Mouse (Mus musculus) cerebellum, adult 11 months (tissue): ENCODE measurements around the gene H2-T22.
"Not testable (repeated sequence)": the region's sequence is repeated elsewhere in the genome, so short reads cannot be mapped to it uniquely, and the experiment has no call there.

ENCODE experiments used
- DNase-seq: peaks from one replicate; pipeline ENCODE4 v3.0.0; 2022

H2-T22 gene

DNA sequence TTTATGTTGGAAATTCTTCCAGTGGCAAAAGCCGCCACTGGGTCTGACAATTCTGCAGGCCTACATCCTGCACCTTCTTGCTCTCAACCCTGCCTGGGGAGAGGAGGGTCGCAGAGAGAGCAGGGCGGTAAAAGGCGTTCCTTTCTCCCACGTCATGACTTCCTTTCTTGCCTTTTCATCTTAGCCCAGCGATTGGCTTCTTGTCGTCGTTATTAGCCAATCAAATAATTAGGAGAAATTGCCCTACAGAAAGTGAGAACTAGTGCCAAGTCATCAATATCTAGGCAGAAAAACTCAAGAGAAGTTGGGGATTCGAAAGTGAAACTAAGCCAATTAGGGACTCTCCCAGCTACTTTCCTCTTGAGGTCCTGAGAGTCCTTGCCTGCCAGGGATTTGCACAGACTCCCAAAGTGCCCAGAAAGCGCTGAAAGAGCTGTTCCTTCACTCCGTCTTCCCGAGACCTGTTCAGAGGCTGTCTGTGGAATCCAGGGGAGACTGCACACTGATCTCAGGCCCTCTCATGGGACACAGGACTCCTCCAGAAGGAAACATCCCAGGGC lies at the start of gene H2-T22, which contains the start of gene Gm6034:
H2-T22 (minus strand) TSS at position 138 of the 560 bp plus-strand sequence.
Gm6034 (plus strand) TSS at position 352 of the 560 bp plus-strand sequence.
- DNase-seq = peak; percentile 52

DNA sequence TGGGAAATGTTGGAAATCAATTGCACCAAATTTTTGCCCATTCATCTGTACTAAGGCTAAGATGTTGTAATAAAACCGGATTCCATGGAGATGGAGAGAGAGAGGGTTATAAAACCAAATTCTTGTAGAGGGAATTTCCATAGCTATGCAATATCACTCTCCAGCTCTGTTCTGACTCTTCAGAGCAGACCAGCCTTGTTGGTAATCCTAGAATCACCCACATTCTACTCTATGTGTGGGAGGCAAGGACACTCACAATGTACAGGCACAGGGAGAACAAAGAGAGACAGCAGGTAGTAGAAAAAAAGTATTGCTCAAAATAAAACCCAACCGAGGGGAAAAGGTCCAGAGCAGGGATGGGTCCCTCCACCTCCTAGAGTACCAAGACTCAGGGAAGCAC lies 49.4 kb upstream of the H2-T22 start:
- DNase-seq = not testable (repeated sequence)

DNA sequence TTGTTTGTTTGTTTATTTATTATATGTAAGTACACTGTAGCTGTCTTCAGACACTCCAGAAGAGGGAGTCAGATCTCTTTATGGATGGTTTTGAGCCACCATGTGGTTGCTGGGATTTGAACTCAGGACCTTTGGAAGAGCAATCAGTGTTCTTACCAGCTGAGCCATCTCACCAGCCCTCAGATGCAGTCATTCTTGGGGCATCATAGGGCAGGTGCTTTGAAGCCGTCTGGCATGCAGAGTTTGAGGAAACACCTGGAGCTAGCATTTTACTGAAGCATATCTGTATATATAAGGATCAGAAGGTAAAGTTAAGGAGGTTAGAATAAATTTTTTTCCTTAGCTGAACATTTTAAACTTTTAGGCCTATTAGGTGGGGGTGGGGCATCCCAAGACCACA lies 43.4 kb upstream of the H2-T22 start:
- not testable (repeated sequence) for DNase-seq

DNA sequence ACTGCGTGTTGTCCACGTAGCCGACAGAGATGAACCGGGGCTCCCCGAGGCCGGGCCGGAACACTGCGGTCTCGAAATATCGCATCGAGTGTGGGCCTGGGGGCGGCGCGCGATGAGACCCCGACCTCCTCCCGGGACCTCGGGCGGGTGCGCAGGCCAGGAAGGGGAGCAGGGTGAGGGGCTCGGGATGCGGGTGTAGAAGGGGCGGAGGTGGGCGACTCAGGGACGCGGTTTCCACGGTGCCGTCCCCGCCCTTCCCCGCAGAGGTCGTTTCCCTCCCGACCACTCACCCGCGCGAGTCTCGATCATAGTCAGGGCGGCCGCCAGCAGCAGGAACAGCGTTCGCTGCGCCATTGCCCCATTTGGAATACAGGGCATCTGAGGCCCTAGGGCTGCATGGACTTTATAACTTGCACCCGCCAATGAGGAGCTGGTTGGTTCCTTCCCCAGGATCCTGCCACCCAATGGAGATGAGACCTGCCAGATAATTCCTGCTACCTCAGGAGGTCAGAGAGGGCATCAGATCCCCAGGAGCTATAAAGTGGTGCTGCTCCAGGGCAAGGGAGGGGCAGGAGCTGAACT lies 41.4 kb upstream of the H2-T22 start:
- DNase-seq = no peak

DNA sequence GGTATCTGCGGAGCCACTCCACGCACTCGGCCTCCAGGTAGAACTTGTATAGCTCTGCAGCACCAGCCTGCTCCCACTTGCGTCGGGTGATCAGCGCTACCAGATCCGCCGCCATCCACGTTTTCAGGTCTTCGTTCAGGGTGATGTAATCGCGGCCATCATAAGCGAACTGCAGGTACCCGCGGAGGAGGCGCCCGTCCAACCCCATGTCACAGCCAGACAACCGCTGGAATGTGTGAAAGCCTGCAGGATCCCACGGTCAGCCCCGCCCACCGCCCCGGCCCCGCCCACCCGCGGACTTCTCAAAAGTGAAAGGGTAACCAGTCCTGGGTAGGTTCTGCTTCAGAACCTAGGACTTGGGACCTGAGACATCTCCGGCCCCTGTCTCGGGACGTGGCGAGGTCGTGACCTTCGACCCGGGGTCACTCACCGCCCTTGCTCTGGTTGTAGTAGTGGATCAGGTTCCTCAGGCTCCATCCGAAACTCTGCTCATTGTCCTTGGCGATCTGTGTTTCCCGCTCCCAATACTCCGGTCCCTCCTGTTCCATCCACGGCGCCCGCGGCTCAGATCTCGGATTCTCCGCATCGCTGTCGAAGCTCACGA lies 40.8 kb upstream of the H2-T22 start:
- no peak for DNase-seq

DNA sequence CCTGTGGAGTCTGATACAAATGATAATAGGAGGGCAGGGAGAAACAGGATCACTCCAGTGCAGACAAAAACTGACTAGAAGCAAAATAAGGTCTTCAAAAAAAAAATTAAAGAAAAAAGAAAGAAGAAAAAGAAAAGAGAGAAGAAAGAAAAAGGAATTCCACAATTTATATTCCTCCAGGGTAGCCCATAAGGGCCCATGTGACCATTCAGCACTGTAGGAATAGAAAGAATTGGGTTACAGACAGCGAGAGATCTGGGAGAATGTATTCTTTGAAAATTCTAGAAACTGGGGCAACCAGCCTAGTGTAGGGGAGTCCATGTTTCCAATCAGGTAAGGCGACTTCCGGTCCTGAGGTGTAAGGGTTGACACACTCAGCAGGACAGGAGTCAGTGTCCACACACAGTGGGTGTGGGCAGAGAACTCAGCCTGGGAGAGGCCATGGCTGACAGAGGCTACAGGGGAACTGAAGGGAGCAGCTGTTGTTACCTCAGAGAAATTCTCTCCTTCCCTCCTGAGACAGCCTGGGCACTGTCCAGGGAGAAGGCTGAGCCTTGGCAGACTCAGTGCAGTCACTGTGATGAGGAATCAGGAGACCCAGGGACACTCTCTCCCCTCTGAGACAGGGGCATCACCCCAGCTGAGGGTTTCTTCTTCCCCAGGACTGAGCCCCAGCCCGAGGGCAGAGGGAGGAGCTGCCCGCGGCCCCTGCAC lies 40.1 kb upstream of the H2-T22 start:
- not testable (repeated sequence) for DNase-seq

DNA sequence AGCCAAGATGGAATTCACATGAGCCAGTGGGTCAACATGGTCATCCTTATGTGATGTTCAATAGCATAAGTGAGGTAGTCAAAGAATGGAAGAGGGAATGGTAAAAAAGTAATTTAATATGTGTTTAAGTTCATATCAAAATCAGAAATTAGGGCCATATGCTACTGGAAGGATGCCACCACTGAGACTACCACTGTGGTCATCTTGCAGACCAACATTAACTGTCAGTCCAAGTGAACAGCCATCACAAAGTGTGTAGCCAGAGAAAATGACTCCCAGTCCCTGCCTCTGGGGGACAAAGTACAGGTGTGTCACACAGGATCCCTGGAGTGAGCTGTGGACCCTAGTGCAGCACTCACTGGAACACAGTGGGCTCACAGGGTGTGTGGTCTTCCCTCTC lies 39.4 kb upstream of the H2-T22 start:
- DNase-seq = not testable (repeated sequence)

DNA sequence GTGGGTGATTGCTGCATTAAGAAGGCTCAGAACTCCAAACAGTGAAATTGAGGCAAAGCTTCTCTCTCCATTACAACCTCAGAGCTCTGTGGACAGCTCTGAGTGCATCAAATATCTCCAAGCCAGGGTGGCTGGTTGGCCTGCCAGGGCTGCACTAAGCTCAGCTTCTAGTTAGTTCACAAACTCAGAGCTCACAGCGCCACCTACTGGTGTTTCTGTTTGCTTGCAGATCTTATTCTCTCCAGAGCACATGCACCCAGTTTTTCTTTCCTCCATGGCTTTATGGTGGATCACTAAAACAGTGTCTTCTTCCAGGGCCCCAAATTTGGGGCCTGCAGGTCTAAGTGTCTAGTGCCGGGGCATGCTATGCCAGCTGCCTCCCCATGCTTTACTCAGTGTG lies 18.3 kb upstream of the H2-T22 start:
- DNase-seq = peak; percentile 55

DNA sequence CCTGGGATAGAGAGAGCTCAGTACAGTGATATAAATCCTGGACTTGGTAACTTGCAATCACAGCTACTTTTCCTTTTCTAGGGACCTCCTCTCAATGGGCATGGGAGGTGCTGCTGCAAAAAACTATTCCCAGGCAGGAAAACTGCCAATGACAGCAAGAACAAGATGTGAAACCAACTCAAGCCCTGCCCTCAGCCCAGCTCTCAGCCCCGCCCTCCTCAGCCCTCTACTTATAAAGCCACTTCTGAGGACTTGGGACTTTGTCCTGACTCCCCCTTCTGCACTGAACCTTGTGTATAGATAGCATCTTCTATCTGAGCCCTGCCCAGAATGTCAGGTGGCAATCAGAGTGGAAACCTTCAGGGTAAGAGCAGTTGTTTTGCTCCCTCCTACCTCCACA lies 15.8 kb upstream of the H2-T22 start, which contains the start of gene Gm11127:
Gm11127 (minus strand) TSS at position 10 of the 400 bp plus-strand sequence.
- not testable (repeated sequence) for DNase-seq

DNA sequence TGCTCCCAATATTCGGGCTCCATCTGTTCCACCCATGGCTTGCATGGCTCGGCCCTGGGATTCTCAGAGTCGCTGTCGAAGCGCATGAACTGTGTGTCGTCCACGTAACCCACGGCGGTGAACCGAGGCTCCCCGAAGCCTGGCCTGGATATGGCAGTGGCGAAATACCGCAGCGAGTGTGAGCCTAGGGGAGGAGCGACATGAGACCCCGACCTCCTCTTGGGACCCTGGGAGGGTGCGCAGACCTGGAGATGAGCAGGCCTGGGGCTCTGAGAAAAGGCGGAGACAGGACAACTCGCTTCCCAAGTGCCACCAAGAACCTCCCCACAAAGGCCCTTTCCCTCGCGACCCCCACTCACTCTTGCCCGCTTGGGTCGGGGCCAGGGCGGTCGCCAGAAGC lies 15.4 kb upstream of the H2-T22 start:
- DNase-seq = not testable (repeated sequence)

DNA sequence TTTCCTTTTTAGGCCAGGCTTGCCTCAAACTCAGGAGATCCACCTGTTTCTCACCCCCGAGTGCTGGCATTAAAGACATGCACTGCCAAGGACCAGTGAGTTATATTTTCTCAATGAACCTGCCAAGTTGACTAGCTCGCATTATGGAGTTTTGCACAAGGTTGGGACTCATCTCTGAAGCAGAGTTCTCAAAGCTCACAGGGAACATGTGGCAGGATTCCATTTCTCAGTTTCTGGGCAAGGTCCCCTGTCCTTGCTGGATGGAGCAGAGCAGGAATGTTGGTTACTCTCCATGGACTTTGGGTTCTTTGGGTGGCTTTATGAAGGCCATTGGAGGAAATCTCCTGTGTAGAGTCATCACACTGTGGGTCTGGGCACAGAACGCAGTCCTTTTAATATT lies 739 bp upstream of the H2-T22 start:
- no peak for DNase-seq

DNA sequence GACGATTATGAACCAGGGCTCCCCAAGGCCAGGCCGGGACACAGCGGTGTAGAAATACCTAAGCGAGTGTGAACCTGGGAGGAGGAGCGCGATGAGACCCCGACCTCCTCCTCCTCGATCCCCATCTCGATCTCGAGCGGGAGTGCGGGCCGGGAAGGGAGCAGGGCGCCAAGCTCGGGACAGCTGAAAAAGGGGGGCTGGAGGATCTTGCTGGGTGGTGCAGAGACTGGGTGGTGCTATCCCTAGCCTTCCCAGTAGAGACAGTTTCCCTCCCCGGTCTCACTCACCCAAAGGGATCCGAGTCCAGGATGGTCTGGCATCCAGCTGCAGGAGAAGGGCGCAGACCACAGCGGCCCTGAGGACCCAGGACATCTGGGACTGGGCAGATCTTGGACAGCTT lies 492 bp downstream of the H2-T22 start:
- not testable (repeated sequence) for DNase-seq

DNA sequence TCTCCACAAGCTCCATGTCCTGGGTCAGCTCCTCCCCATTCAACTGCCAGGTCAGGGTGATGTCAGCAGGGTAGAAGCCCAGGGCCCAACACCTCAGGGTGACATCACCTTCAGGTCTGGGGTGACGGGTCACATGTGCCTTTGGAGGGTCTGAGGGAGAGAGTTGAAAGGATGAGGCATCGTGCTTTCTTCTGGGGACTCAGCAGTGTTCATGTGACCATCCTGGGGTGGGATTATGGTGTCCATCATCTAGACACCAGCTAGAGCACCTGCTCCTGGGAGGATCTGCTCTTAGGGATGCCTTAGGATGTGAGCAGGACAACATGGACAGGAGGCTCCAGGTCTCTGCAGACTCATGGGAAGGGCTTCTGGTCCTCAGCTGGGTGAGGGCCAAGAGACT lies 1.9 kb downstream of the H2-T22 start:
- DNase-seq = not testable (repeated sequence)

DNA sequence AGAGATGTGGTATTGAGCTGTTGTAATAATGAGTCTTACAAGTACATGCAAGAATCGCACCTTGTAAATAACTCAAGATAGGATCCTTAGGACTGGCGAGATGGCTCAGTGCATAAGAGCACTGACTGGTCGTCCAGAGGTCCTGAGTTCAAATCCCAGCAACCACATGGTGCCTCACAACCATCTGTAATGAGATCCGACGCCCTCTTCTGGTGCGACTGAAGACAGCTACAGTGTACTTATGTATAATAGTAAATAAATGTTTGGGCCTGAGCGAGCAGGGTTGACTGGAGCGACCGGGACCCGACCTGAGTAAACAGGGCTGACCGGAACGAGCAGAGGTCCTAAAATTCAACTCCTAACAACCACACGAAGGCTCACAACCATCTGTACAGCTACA lies 6.4 kb downstream of the H2-T22 start:
- DNase-seq = not testable (repeated sequence)

DNA sequence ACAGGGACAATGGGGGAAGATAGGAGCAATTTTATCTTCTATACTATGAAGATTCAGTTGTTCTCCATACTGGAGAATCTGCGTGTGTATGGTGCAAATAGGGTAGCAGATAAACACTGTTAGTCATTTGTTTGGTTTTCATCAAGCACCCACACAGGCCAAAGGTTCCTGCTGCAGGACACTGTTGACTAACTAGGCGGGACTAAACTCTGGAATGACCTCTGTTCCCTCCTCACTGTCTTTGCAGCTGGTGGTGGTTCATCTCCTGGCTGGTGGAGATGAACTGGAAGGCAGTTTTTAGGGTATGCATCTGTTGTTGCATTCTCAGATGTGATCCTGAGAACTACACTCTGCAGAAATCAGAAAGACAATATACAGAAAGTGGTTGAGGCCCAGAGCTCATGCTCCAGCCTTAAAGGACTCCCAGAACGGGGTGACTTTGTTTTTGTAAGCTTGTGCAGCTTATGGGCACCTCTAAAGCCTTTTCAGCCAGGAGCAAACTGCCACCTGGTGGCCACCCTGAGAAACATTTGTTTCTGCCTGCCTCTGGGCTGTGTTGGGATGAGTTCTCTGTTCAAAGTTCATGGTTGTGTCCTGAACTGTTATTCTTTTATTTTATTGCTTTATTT lies 7.4 kb downstream of the H2-T22 start:
- DNase-seq = peak; percentile 32

DNA sequence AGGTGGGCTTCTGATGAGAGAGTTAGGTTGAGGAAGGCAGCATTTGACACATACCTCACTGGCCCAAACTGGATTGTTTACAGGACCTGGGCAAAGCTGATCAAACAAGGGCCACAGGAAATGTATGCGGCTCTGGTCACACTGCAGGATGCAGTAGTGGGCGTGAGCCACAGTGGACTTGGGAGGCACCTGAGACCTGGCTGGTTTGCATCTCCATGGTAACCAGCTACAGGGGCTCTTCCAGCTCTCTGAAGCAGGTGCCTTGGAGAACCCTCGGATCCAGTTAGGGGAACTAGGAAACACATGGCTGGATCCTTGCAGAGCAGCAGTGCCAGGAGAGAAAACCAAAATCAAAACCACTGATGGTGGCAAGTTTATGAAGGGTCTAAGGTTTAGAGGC lies 8.0 kb downstream of the H2-T22 start:
- DNase-seq = not testable (repeated sequence)

DNA sequence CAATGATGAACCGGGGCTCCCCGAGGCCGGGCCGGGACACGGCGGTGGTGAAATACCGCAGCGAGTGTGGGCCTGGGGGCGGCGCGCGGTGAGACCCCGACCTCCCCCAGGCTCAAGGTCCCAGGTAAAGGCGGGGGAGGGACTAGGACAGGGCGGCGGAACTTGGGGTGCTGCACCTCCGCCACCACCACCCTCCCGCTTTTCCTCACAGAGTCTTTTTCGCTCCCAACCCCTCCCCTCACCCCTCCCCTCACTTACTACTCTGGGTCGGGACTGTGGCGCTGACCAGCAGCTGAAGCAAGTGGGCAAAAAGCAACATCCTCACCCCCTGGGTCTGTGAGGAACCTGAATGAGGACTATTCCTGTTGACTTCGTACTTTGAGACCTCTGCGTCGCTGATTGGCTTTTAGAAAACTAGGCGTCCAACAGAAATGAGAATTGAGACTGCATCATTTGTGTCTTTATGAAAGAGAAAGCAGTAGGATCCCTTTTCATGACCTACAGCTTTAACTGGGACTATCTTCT lies 10.1 kb downstream of the H2-T22 start, which contains the start of gene H2-T23:
H2-T23 (minus strand) TSS at position 505 of the 525 bp plus-strand sequence.
- DNase-seq = not testable (repeated sequence)

DNA sequence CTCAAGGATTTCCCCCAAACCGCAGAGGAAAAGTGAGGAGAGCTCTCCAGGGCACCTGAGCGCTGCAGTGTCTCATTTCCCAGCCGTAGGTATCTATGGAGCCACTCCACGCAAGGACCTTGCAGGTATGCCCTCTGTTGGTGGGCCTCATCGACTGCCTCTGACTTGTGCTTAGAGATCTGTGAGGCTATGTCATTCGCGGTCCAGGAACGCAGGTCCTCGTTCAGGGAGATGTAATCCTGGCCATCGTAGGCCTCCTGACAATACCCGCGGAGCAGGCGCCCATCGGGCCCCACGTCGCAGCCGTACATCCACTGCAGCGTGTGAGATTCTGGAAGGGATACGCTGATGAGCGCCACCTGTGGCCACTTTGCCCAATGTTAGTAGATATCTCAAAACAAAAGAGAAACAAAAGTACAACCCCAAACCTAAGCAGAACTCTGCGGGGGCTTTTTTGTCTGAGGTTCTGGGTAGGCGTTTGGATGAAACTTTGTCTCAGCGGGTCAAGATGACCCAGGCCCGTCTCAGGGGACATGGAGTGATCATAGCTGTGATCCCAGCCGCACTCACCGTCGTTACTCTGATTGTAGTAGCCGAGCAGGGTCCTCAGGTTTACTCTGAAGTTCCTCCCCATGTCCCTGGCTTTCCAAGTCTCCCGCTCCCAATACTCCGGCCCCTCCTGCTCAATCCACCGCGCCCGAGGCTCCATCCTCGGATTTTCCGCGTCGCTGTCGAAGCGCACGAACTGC lies 10.8 kb downstream of the H2-T22 start:
- DNase-seq = peak; percentile 27

DNA sequence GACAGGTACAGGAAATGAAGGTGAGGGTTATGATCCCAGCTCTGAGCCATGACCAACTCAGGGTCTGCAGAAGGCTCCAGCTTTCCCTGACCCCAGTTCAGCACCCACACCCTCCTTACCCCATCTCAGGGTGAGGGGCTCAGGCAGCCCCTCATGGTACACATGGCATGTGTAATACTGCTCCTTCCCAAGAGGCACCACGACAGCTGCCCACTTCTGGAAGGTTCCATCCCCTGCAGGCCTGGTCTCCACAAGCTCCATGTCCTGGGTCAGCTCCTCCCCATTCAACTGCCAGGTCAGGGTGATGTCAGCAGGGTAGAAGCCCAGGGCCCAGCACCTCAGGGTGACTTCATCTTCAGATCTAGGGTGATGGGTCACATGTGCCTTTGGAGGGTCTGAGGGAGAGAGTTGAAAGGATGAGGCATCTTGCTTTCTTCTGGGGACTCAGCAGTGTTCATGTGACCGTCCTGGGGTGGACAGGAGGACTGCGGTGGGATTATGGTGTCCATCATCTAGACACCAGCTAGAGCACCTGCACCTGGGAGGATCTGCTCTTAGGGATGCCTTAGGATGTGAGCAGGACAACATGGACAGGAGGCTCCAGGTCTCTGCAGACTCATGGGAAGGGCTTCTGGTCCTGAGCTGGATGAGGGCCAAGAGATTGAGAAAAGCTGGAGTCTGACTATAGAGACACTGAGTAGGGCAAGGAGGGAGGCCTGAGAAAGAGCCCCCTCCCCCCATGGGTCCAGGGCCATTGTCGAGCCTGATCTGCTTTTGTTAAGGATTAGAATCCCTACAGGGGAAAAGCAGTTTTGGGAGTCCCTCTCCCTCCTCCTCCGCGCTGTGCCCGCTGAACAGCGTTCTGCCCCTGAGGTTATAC lies 11.6 kb downstream of the H2-T22 start:
- not testable (repeated sequence) for DNase-seq

DNA sequence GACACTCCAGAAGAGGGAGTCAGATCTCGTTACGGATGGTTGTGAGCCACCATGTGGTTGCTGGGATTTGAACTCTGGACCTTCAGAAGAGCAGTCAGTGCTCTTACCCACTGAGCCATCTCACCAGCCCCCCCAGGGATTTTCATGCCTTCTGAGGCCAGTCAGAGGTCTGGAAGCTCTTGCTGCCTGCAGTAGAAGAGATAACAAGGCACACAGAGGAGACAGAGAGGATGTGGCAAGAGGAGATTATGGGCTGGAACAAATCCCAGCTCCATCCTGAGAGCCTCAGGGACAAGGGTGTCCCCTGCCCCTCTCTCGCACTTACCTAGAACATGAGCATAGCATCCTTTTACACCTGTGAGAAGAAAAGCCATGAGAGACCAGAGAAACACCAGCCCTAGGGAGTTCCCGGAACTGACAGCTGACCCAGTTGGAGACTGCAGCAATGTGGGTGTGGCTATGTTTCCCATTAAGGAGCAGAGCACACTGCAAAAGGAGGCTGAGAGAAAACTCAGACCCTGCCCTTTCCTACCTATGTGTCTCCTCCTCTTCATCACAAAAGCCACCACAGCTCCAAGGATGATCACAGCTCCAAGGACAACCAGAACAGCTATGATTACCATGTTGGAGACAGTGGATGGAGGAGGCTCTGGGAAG lies 12.4 kb downstream of the H2-T22 start:
- not testable (repeated sequence) for DNase-seq
